Mouse (Mus musculus): Measurements from ENCODE around the gene Xpnpep3. TPM values are rescaled to one million over a fixed set of nuclear protein-coding genes. Genes with fewer than 3 reads are reported as not detected.

Gene Xpnpep3
- 5.0 TPM in 2 replicates for polyA plus RNA-seq (2015; fragmentation: Nextera tagmentation; extraction: Ambion mirVana)

GRCm38 (mm10) chr15:81399638-81400315, at the start of gene Xpnpep3, which contains the start of gene St13:
TSS of gene Xpnpep3 (plus strand) at chr15:81400138.
TSS of gene St13 (minus strand) at chr15:81400077.

GRCm38 (mm10) chr15:81360345-81361021, 39.5 kb upstream of the Xpnpep3 start, which contains the start of gene Slc25a17:
TSS of gene Slc25a17 (minus strand) at chr15:81360812.

GRCm38 (mm10) chr15:81408199-81408598, 8.3 kb downstream of the Xpnpep3 start, which contains the start of gene Dnajb7:
TSS of gene Dnajb7 (minus strand) at chr15:81408299.

GRCm38 (mm10) chr15:81465901-81466737, 66.2 kb downstream of the Xpnpep3 start, which contains the start of gene Rbx1:
TSS of gene Rbx1 (plus strand) at chr15:81466296.

Other genes starting within 250 kb of the Xpnpep3 start
- 13.4 and 16.4 TPM in 2 replicates for gene Mrtfa, start 209.4 kb upstream of the Xpnpep3 start, polyA plus RNA-seq (2015; fragmentation: Nextera tagmentation; extraction: Ambion mirVana)
- gene Mchr1, start 164.6 kb upstream of the Xpnpep3 start, polyA plus RNA-seq (2015; fragmentation: Nextera tagmentation; extraction: Ambion mirVana), result 0.12 TPM in 1 of 2 replicates, not detected in the other
- 41.4 and 41.9 TPM in 2 replicates for gene Slc25a17, start 39.3 kb upstream of the Xpnpep3 start, polyA plus RNA-seq (2015; fragmentation: Nextera tagmentation; extraction: Ambion mirVana)
- 62.5 and 69.0 TPM in 2 replicates for gene St13, start 61 bp upstream of the Xpnpep3 start, polyA plus RNA-seq (2015; fragmentation: Nextera tagmentation; extraction: Ambion mirVana)
- 0.96 and 1.7 TPM in 2 replicates for gene Dnajb7, start 8.2 kb downstream of the Xpnpep3 start, polyA plus RNA-seq (2015; fragmentation: Nextera tagmentation; extraction: Ambion mirVana)
- gene Rbx1, start 66.2 kb downstream of the Xpnpep3 start, polyA plus RNA-seq (2015; fragmentation: Nextera tagmentation; extraction: Ambion mirVana), result 383 and 402 TPM in 2 replicates
- 12.4 and 12.6 TPM in 2 replicates for gene Ep300, start 185.2 kb downstream of the Xpnpep3 start, polyA plus RNA-seq (2015; fragmentation: Nextera tagmentation; extraction: Ambion mirVana)

All from spleen, postnatal 0 days (tissue).